Mouse (Mus musculus) splenic B cell, adult 2 months (primary cell): ENCODE data around the gene Prss42.
"Not testable (repeated sequence)": the region's sequence is repeated elsewhere in the genome, so short reads cannot be mapped to it uniquely, and the experiment has no call there.

Experiments used
- DNase-seq: peaks from one replicate; pipeline ENCODE4 v3.0.0-alpha.2; 2011; ENCODE audit warnings: low read depth, low spot score
- H3K27me3 ChIP-seq: 2 replicates; pipeline ENCODE4 v1.6.1; 2012; ENCODE audit warnings: mild to moderate bottlenecking, low read length, moderate library complexity, mixed read lengths; ENCODE audit not compliant: control insufficient read depth, poor library complexity, insufficient read depth, severe bottlenecking
- H3K36me3 ChIP-seq: 2 replicates; pipeline ENCODE4 v1.6.1; 2012; ENCODE audit warnings: mild to moderate bottlenecking, low read length, moderate library complexity, mixed read lengths; ENCODE audit not compliant: control insufficient read depth, poor library complexity, insufficient read depth, severe bottlenecking

Gene Prss42

GRCm38 (mm10) chr9:110775269-110776022, 22.5 kb upstream of the Prss42 start:
- no peak for DNase-seq
- H3K27me3 ChIP-seq = no peaks in the 10 kb centered on the region
- no peaks in the 10 kb centered on the region for H3K36me3 ChIP-seq

- Histone ChIP-seq H3K27me3 (no peaks in the 10 kb centered on the region), H3K36me3 (no peaks in the 10 kb centered on the region)
- DNase-seq = no peak
Observed at GRCm38 (mm10) chr9:110778100-110778499, 19.9 kb upstream of the Prss42 start.

DNA sequence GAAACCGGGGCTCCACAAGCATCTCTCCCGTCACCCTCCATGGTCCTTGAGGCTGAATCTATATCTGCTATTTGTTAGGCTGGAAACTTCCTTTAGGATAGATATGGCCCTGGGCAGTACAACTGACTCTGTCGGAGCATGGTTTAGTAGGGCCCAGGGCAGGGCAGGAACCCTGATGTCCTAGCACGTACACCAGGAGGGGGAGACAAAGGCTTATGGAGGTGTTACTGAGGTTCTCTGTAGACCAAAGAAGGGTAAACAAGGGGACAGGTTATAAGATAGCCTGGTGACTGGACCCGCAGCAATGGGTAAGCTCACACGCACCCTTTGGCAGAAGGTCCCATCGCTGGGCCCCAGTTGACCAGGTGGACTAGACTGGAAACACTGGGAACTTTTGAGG, 19.4 kb upstream of the Prss42 start:
- no peak for DNase-seq
- H3K36me3 ChIP-seq = no peaks in the 10 kb centered on the region
- H3K27me3 ChIP-seq = no peaks in the 10 kb centered on the region

- H3K27me3 ChIP-seq = no peaks in the 10 kb centered on the region
- H3K36me3 ChIP-seq = no peaks in the 10 kb centered on the region
- DNase-seq = peak; percentile 38
Observed at GRCm38 (mm10) chr9:110779242-110779913, 18.6 kb upstream of the Prss42 start.

GRCm38 (mm10) chr9:110781256-110781721, 16.7 kb upstream of the Prss42 start:
- H3K36me3 ChIP-seq = no peaks in the 10 kb centered on the region

DNA sequence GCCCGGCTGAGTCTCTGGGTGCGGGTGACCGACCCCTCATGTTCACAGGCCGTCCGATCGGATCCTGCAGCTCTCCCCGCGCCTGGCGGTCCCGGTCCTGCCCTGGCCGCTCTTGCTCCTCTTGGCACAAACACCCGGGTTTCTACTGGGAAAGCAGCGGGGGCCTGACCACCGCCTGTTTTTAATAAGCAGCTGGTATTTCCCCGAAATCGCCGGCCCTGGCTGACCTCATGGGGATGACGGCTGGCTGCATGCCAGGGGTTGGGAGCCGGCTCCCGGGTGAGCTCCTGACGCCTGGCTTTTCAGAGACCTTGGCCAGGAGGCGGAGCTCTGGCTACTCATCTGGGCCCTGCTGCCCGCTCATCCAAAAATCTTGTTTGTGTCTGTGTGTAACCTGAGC, 16.2 kb upstream of the Prss42 start:
- H3K27me3 ChIP-seq = no peaks in the 10 kb centered on the region
- peak; percentile 7 for DNase-seq
- H3K36me3 ChIP-seq = no peaks in the 10 kb centered on the region

More at GRCm38 (mm10) chr9:110781256-110781721, 16.7 kb upstream of the Prss42 start:
- DNase-seq = peak; percentile 90
- no peaks in the 10 kb centered on the region for H3K27me3 ChIP-seq

DNA sequence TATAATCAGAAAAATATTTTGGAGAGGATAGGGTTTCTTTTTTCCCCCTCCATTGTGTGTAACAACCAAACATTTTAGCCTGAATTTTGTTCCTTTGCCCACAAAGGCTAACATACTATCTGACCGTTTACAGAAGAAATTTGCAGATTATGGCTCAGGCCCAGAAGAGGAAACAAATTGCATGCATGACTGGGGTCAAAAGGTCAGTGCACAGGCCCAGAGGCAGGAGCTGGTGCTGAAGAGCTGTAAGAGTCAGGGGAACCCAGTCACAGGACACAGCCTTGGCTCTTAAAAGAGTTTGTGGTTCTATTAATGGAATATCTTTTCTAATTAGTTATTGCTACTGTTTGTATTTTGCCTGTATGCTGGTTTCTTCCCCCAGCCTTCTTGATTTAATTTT, 14.4 kb upstream of the Prss42 start:
- DNase-seq = no peak
- H3K27me3 ChIP-seq = no peaks in the 10 kb centered on the region
- H3K36me3 ChIP-seq = no peaks in the 10 kb centered on the region

GRCm38 (mm10) chr9:110788169-110788568, 9.8 kb upstream of the Prss42 start:
- no peak for DNase-seq
- Histone ChIP-seq H3K36me3 (no peaks in the 10 kb centered on the region), H3K27me3 (no peaks in the 10 kb centered on the region)

DNA sequence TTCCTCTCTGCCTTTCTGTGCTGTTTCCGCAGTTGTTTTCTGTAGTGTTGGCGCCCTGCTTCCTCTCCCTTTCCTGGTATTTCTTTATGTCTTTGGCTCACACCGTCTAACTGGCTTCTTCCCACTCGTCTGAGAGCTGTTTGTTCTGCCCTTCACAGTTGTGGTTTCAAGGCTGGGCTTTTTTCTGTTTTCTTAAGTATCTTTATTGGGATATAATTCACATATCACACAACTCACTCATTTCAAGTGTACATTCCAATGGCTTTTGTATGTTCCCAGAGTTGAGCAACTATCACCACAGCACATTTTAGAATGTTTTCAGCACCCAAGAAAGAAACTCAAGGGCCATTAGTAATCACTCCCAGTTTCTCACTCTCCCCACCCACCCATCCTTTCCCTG, 7.5 kb upstream of the Prss42 start:
- no peaks in the 10 kb centered on the region for H3K36me3 ChIP-seq
- DNase-seq = no peak

DNA sequence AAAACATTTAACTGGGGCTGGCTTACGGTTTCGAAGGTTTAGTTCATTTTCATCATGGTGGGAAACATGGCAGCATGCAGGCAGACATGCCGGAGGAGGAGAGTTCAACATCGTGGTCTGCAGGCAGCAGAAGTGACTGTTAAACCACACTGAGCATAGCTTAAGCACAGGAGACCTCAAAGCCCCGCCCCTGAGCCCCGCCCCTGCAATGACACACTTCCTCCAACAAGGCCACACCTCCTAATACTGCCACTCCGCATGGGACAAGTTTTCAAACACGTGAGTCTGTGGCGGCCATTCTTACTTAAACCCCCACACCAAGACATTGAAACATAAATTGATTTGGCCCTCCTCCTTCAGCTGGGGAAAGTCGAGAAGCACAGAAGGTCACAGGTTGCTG, 953 bp upstream of the Prss42 start:
- Histone ChIP-seq H3K27me3 (no peaks in the 10 kb centered on the region), H3K36me3 (no peaks in the 10 kb centered on the region)
- DNase-seq = no peak

More for the DNA sequence above, 7.5 kb upstream of the Prss42 start:
- H3K27me3 ChIP-seq = no peaks in the 10 kb centered on the region

GRCm38 (mm10) chr9:110800834-110801479, 3.0 kb downstream of the Prss42 start:
- Histone ChIP-seq H3K27me3 (no peaks in the 10 kb centered on the region), H3K36me3 (no peaks in the 10 kb centered on the region)
- no peak for DNase-seq

DNA sequence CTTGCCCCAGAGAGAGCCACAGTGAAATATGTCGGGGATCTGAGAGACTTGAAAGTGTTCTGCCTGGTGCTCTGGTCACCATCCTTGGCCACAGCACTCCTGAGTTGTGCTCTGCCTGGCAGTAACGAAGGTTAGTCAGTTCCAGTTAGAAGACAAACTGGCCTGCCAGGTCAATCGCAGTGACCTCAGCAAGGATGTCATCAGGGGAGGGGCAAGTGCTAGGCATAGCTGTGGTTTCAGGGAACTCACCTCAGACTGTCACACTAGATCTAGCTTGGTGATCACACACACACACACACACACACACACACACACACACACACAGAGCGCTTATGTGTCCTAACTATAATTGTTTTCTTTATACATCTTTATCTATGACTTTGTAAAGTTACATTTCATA, 5.3 kb downstream of the Prss42 start:
- Histone ChIP-seq H3K36me3 (no peaks in the 10 kb centered on the region), H3K27me3 (no peaks in the 10 kb centered on the region)
- peak; percentile 38 for DNase-seq

- DNase-seq = no peak
- no peaks in the 10 kb centered on the region for H3K36me3 ChIP-seq
- no peaks in the 10 kb centered on the region for H3K27me3 ChIP-seq
Observed at GRCm38 (mm10) chr9:110810051-110810450, 12.1 kb downstream of the Prss42 start.

DNA sequence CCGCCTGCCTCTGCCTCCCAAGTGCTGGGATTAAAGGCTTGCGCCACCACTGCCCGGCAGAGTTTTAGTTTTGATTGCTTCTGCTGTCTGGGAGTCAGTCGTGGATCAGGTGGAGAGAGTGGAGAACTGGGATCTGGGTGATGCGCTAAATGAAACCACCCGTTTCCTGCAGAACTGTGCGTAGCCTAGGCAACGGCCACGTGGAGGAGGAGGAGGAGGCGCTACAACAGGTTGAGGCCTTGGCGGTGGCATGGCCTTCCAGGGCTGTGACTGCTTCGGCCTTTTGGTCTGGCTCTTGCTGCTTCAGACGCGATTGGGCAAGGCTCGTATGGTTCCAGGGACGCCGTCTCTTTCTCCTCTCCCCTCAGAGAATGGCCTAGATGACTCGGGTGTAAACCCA, 15.8 kb downstream of the Prss42 start, which contains the start of gene Prss44:
Prss44 (plus strand) TSS at position 206 of the 400 bp plus-strand sequence.
- Histone ChIP-seq H3K36me3 (no peaks in the 10 kb centered on the region), H3K27me3 (no peaks in the 10 kb centered on the region)
- DNase-seq = no peak

DNA sequence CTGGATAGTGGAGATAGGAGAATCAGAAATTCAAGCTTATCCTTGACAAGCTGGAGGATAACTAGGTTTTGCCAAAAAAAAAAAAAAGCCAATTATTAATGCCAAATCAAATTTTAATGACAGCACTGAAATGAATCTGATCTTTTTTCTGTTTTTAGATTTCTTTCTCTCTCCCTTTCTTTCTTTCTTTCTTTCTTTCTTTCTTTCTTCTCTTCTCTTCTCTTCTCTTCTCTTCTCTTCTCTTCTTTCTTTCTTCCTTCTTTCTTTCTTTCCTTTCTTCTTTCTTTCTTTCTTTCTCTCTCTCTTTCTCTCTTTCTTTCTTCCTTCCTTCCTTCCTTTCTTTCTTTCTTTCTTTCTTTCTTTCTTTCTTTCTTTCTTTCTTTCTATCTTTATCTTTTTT, 22.6 kb downstream of the Prss42 start:
- not testable (repeated sequence) for DNase-seq, H3K36me3 ChIP-seq, H3K27me3 ChIP-seq
